Mouse (Mus musculus) CH12F3 (cell line): ENCODE data around the gene Slx1b.

Experiments used
- in situ Hi-C: fragments of 300-500 bp; cut with MboI; formaldehyde crosslinking; loops from 2 replicates; pipeline ENCODE4 v1.14.3; 2020; ENCODE audit warnings: low sequenced_read_pairs

The Slx1b gene

GRCm38 (mm10) chr7:126695631-126696207 is at the start of gene Slx1b:
Slx1b (minus strand) TSS chr7:126695784.
- in situ Hi-C loops, result loop anchor here (10.0 kb wide), 2 partner anchors 121 to 489 kb away; no protein-coding TSS in a partner anchor

- in situ Hi-C loops, result loop anchor here (25.0 kb wide), 1 partner anchor 920 kb away; no protein-coding TSS in a partner anchor
Measured at GRCm38 (mm10) chr7:126741964-126742482, 46.4 kb upstream of the Slx1b start.

DNA sequence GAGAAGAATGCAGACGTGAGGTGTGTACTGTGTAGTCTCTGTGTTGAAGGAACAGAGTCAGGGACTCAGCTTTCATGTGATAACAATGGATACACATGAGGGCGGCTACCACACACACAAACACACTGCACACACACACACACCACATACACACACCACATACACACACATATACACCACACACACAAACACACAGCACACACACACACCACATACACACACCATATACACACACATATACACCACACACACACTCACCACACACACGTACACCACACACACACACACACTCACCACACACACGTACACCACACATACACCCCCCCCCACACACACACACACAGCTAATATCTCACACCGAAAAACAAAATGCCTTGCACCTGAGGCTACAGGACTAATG is 45.9 kb upstream of the Slx1b start:
- in situ Hi-C loops, result loop anchor here (25.0 kb wide), 1 partner anchor 921 kb away; no protein-coding TSS in a partner anchor

- in situ Hi-C loops, result loop anchor here (25.0 kb wide), 1 partner anchor 921 kb away; no protein-coding TSS in a partner anchor
Measured at GRCm38 (mm10) chr7:126740977-126741376, 45.4 kb upstream of the Slx1b start.

- in situ Hi-C loops, result loop anchor here (25.0 kb wide), 1 partner anchor 922 kb away; no protein-coding TSS in a partner anchor
Measured at GRCm38 (mm10) chr7:126740132-126740735, 44.6 kb upstream of the Slx1b start.

- in situ Hi-C loops, result loop anchor here (25.0 kb wide), 1 partner anchor 923 kb away; no protein-coding TSS in a partner anchor
Measured at GRCm38 (mm10) chr7:126739551-126739950, 44.0 kb upstream of the Slx1b start.

GRCm38 (mm10) chr7:126736122-126736521 is 40.5 kb upstream of the Slx1b start:
- in situ Hi-C loops, result loop anchor here (25.0 kb wide), 1 partner anchor 926 kb away; no protein-coding TSS in a partner anchor

DNA sequence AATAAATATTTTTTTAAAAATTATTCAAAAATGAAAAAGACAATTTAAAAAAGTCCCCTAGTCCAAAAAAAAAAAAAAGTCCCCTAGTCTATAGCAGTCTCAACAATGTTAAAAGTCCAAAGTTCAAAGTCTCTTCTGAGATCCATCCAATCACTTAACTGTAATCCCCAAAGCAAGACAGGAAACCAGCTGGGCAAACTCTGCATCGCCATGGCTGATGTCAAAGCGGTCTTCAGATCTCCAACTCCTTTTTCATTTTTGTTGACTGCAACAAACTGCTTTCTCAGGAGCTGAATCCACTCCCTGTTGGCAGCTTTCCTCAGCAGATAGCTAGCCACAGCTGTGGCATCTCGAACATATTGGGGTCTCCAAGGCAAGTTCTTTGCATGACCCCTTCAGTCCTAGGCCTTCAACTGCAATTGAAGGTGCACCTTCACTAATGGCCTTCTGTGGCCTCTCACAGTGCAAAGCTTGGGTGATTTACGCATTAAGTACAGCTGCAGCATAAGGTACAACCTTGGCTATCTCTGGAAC is 34.7 kb upstream of the Slx1b start:
- in situ Hi-C loops, result loop anchor here (25.0 kb wide), 1 partner anchor 932 kb away; no protein-coding TSS in a partner anchor

GRCm38 (mm10) chr7:126725667-126726066 is 30.1 kb upstream of the Slx1b start:
- in situ Hi-C loops, result loop anchor here (25.0 kb wide), 1 partner anchor 937 kb away; no protein-coding TSS in a partner anchor

DNA sequence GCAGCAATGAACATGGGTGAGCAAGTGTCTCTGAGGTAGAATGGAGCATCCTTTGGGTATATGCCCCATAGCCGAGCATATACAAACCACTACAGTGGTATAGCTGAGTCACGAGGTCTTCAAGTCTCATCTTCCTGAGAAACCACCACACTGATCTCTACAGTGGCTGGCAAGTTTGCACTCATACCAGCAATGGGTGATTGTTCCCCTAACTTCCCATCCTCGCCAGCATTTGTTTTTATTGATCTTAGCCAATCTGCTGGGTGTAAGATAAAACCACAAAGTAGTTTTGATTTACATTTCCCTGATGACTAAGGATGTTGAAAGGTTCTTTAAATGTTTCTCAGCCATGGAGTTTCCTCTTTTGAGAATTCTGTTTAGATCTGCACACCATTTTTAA is 29.5 kb upstream of the Slx1b start:
- in situ Hi-C loops, result loop anchor here (25.0 kb wide), 1 partner anchor 937 kb away; no protein-coding TSS in a partner anchor

DNA sequence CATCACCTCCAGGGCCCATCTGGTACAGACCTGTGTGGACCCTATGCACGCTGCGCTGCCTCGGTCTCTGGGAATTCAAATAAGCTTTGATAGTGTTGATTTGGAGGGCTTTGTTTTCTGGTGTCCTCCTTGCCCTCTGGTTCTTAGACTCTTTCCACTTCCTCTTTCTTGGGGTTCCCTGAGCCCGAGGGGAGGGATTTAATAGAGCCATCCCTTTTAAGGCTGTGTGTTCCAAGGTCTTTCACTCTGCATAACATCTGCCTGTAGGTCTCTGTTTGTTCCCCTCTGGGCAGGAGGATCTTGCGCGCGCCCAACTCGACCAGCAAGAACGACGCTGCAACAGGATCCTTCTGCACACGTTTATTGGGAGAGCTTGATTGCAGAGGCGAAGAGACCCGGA is 26.1 kb upstream of the Slx1b start:
- in situ Hi-C loops, result no loop called here

DNA sequence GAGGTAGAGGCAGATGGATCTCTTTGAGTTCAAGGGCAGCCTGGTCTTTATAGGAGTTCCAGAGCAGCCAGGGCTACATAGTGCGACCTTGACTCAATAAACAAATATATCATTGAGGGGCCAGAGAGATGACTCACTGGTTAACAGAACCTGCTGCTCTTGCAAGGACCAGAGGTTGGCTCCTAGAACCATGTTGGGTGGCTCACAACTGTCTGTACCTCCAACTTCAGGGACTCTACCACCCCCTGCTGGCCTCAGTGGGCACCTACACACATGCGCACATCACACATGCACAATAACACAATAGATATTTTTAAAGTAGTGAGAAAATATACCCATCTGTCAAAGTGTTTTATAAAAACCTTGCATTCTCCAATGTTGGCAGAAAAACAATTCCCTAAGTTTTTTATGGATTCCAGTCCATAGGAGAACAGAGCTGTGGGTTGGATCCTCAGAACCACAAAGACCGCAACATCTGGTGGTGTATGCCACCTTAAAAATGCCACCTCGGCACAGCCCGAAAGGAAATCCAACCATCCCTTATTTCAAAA is 23.3 kb upstream of the Slx1b start:
- in situ Hi-C loops, result loop anchor here (5.0 kb wide), 1 partner anchor 1053 kb away; no protein-coding TSS in a partner anchor

GRCm38 (mm10) chr7:126717566-126717965 is 22.0 kb upstream of the Slx1b start:
- in situ Hi-C loops, result loop anchor here (5.0 kb wide), 1 partner anchor 1055 kb away; no protein-coding TSS in a partner anchor

GRCm38 (mm10) chr7:126715679-126716078 is 20.1 kb upstream of the Slx1b start:
- in situ Hi-C loops, result loop anchor here (5.0 kb wide), 1 partner anchor 1057 kb away; no protein-coding TSS in a partner anchor

DNA sequence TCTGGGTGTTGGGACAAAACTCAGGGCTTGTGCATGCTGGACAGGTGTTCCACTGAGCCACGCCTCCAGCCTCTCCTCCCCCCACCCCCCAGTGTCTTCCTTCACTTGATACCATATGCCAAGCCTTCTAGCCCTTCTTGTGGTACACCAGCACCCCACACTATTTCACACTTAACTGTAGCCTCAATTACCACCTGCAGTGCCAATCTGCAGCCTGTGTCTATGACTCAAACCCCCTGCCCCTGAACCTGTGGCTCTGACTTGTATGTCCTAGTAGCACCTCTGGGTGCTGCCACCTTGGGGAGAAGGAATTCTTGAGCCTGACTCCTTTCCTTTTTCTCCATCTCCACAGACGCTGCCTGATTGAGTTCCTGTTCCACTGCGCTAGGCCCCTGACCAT is 16.3 kb upstream of the Slx1b start:
- in situ Hi-C loops, result no loop called here

- in situ Hi-C loops, result no loop called here
Measured at GRCm38 (mm10) chr7:126710266-126710665, 14.7 kb upstream of the Slx1b start.

DNA sequence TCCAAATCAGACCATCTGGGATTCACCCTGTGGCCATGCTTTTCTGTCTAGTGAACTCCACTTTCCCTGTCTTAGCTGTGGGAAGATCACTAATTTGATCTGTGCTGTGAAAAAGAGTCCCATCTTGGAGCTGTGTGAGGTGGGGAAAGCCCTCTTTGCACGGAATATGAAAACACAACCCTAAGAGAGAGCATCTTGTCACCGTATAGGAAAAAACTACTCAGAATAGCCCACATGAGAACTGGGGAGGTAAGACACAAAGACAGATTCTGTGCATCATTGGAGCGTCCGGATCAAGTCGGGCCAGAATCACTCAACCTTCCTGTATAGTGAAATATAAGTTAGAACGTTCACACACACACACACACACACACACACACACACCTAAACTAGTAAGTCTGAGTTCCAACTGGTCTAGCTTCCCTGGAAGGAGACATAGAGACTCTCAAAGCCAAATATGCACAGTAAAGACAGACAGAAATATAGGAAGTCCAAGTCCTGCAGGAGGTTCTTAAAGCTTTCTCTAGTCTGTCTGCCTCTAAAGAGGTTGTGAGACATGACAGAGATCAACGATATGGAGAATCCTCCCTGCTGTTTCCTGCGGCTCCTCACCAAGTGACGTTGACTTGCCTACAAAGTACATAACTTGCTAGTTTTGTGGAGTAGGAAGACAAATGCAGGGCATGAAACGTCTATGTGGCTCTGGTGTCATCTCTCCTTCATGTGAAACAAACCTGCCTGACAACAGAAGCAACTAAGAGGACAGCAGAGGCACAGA is 12.8 kb upstream of the Slx1b start:
- in situ Hi-C loops, result no loop called here

- in situ Hi-C loops, result no loop called here
Measured at GRCm38 (mm10) chr7:126707442-126708174, 12.0 kb upstream of the Slx1b start, which contains the start of gene Coro1a. Coro1a (minus strand) TSS chr7:126707787.
